Mouse (Mus musculus) kidney, adult 2 months (tissue): ENCODE data around the gene Pdzrn3. TPM values are rescaled to one million over a fixed set of nuclear protein-coding genes. Genes with fewer than 3 reads are reported as not detected.
A peak's percentile ranks its signal among the peaks of the same experiment; 100 is the strongest.

Experiments
- DNase-seq: peaks from one replicate; pipeline ENCODE4 v3.0.0; 2021
- H3K27ac ChIP-seq: fragments of 200-500 bp; 2 replicates; pipeline ENCODE4 v1.5.1; 2012; ENCODE audit warnings: low read depth, low read length, control low read depth, inconsistent platforms; ENCODE audit not compliant: insufficient read depth
- H3K27me3 ChIP-seq: fragments of 200-500 bp; replicated peaks from 2 replicates; pipeline ENCODE4 v1.6.1; 2012; ENCODE audit warnings: mild to moderate bottlenecking, moderate library complexity, low read length, inconsistent platforms; ENCODE audit not compliant: control insufficient read depth, insufficient read depth
- H3K36me3 ChIP-seq: fragments of 200-500 bp; 2 replicates; pipeline ENCODE4 v1.6.1; 2012; ENCODE audit warnings: mild to moderate bottlenecking, moderate library complexity, low read length, inconsistent platforms; ENCODE audit not compliant: control insufficient read depth, insufficient read depth
- H3K4me1 ChIP-seq: fragments of 200-500 bp; 2 replicates; pipeline ENCODE4 v1.6.1; 2011; ENCODE audit warnings: low read length; ENCODE audit not compliant: control insufficient read depth, insufficient read depth
- H3K4me3 ChIP-seq: fragments of 200-500 bp; 2 replicates; pipeline ENCODE4 v1.5.1; 2011; ENCODE audit warnings: mild to moderate bottlenecking, low read depth, low read length, control low read depth; ENCODE audit not compliant: insufficient read depth
- CTCF ChIP-seq: fragments of 200-500 bp; conservative IDR thresholded peaks from 2 replicates; pipeline ENCODE4 v1.5.1; 2011; ENCODE audit warnings: low read depth, mild to moderate bottlenecking, control low read depth, low read length, moderate library complexity, mixed read lengths; ENCODE audit not compliant: insufficient read depth, insufficient read length
- POLR2A ChIP-seq: fragments of 200-500 bp; IDR thresholded peaks from one replicate; pipeline ENCODE4 v1.6.1; 2011; ENCODE audit warnings: low read depth, low read length, control low read depth
- WGBS: fragments of 180-500 bp; shearing (Covaris S2); methylation state at CpG from one replicate; pipeline ENCODE4 v1.1.7; 2018; 5-methylcytosine and 5-hydroxymethylcytosine counted together
- polyA plus RNA-seq: library from polyadenylated mRNA; depleted of rRNA; stranded (reverse); fragments of >200 nt; gene quantifications from 2 replicates; pipeline ENCODE4 v1.2.3, GENCODE M21; 2012

Gene Pdzrn3
- polyA plus RNA-seq, 1 experiment: 11.9 TPM

DNA sequence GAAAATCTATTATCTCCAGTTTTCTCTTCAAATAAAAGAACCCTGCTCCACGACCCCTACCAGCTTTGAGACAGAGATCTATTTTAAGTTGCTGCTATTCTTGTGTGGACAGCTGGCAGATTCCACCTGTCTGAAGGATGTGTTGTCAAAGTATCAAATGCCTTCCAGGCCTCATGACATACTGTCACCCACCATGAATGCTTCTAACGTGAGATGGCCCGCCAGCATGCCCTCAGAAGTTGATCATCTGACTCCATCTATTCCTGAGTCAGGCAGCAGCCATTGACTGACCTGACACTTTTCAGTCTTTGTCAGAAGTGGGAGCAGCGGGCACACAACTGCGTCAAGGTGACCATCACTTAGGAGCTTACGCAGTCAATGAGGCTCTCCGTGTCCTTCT is 37.6 kb downstream of the Pdzrn3 start:
- WGBS: 90% methylated on average over 7 of the region's 7 CpGs
- Histone ChIP-seq H3K4me3 (no peak overlapping the region), H3K4me1 (peaks cover 29% of the 10 kb centered on the region), H3K27ac (no peak overlapping the region), H3K36me3 (no peaks in the 10 kb centered on the region), H3K27me3 (no peaks in the 10 kb centered on the region)
- TF ChIP-seq POLR2A (no peak), CTCF (no peak)
- DNase-seq: no peak

- Histone ChIP-seq H3K4me3 (no peak overlapping the region), H3K27ac (no peak overlapping the region), H3K4me1 (peaks cover 36% of the 10 kb centered on the region), H3K27me3 (no peaks in the 10 kb centered on the region), H3K36me3 (no peaks in the 10 kb centered on the region)
- 91% methylated on average over 10 of the region's 10 CpGs for WGBS
- TF ChIP-seq CTCF: no peak
- TF ChIP-seq POLR2A: no peak
- no peak for DNase-seq
Measured at GRCm38 (mm10) chr6:101337842-101338528, 39.7 kb downstream of the Pdzrn3 start.

GRCm38 (mm10) chr6:101336660-101337059 is 41.0 kb downstream of the Pdzrn3 start:
- Histone ChIP-seq H3K4me3 (no peak overlapping the region), H3K27ac (peak overlapping the region; percentile 53), H3K27me3 (no peaks in the 10 kb centered on the region), H3K4me1 (peaks cover 40% of the 10 kb centered on the region), H3K36me3 (no peaks in the 10 kb centered on the region)
- DNase-seq: peak; percentile 74
- WGBS: 52% methylated on average over 10 of the region's 10 CpGs
- TF ChIP-seq POLR2A (no peak), CTCF (no peak)

- Histone ChIP-seq H3K4me1 (peaks cover 42% of the 10 kb centered on the region), H3K36me3 (no peaks in the 10 kb centered on the region), H3K27me3 (no peaks in the 10 kb centered on the region), H3K27ac (peak overlapping the region; percentile 49; the same call in 1 of the 2 replicates), H3K4me3 (no peak overlapping the region)
- no peak for DNase-seq
- WGBS: 86% methylated on average over 1 of the region's 1 CpGs
- TF ChIP-seq POLR2A (no peak), CTCF (no peak)
Measured at GRCm38 (mm10) chr6:101335744-101336143, 42.0 kb downstream of the Pdzrn3 start.

GRCm38 (mm10) chr6:101334495-101334894 is 43.2 kb downstream of the Pdzrn3 start:
- Histone ChIP-seq H3K4me1 (peaks cover 46% of the 10 kb centered on the region), H3K4me3 (no peak overlapping the region), H3K36me3 (no peaks in the 10 kb centered on the region), H3K27me3 (no peaks in the 10 kb centered on the region), H3K27ac (no peak overlapping the region)
- no peak for DNase-seq
- TF ChIP-seq POLR2A: no peak
- no peak for TF ChIP-seq CTCF
- 88% methylated on average over 3 of the region's 3 CpGs for WGBS

DNA sequence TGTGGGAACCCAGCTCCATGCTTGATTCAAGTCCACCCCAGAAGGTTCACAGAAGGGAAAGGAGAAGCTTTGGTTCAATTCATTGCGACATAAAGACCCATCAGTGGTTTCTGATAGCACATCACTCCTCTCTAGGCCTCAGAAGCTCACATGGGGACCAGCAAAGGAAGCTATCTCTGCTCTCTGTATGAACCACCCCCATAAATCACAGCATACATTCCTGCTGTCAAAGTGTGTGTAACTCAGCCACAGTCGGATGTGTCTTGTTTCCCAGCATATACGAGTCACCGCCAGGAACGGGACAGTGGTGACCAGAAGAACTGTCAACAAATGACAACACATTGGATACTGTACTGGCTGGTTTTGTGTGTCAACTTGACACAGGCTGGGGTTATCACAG is 47.3 kb downstream of the Pdzrn3 start:
- H3K27me3 ChIP-seq: no peaks in the 10 kb centered on the region
- H3K36me3 ChIP-seq: no peaks in the 10 kb centered on the region
- H3K4me3 ChIP-seq: no peak overlapping the region
- peaks cover 60% of the 10 kb centered on the region for H3K4me1 ChIP-seq
- H3K27ac ChIP-seq: no peak overlapping the region
- WGBS: 62% methylated on average over 5 of the region's 5 CpGs
- no peak for DNase-seq
- TF ChIP-seq CTCF (no peak), POLR2A (no peak)

DNA sequence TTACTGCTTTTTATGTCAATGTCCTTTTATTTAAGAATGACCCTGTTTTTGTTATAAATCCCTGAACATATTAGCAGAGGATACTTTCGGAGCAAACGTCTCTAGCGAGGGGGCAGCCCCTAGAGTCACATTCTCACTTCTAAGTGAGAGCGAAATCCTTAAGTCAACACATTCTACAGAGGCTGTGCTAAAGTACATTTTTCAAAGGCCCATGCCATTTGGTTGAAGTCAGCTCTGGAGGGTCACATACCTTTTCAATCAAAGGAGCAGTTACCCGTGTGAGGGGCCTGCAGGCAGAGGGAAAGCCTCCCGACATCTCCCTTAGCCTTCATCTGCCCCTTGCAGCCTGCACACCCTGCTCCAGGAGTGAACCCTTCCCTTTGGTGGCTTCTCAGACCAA is 48.2 kb downstream of the Pdzrn3 start:
- Histone ChIP-seq H3K27ac (no peak overlapping the region), H3K4me1 (peaks cover 62% of the 10 kb centered on the region), H3K4me3 (no peak overlapping the region), H3K36me3 (no peaks in the 10 kb centered on the region), H3K27me3 (no peaks in the 10 kb centered on the region)
- DNase-seq: no peak
- 59% methylated on average over 6 of the region's 6 CpGs for WGBS
- TF ChIP-seq POLR2A: no peak
- TF ChIP-seq CTCF: no peak

DNA sequence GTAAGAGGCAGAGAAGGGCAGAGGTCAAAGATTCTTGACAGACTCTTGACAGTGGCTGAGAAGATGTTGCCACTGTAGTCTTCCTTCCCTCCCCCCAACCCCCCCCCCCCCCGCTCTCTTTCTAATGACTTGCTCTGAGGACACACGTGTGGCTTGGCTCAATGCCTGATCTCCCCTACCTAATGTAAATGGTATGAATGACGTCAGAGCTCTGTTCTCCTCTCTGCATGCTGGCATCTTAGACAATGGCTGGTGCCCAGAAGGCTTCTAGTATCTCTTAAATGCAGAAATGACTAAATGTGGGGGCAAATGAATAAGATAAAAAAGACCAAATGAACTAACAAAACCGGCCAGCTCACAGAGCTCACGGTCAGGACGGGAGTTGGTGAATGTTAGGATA is 49.2 kb downstream of the Pdzrn3 start:
- no peak for TF ChIP-seq POLR2A
- TF ChIP-seq CTCF: no peak
- no peak for DNase-seq
- WGBS: 64% methylated on average over 6 of the region's 6 CpGs
- Histone ChIP-seq H3K4me3 (no peak overlapping the region), H3K4me1 (peaks cover 60% of the 10 kb centered on the region), H3K27me3 (no peaks in the 10 kb centered on the region), H3K27ac (no peak overlapping the region), H3K36me3 (no peaks in the 10 kb centered on the region)
